Mouse (Mus musculus) myocyte (in vitro differentiated cells): ENCODE data around the gene Tdo2.

ENCODE experiments used
- CEBPB ChIP-seq: IDR thresholded peaks from 2 replicates; pipeline ENCODE4 v1.6.1; 2011; ENCODE audit warnings: mild to moderate bottlenecking, moderate library complexity; ENCODE audit not compliant: poor library complexity, insufficient read depth, severe bottlenecking
- E2F4 ChIP-seq: IDR thresholded peaks from one replicate; pipeline ENCODE4 v1.6.1; 2011; ENCODE audit warnings: mild to moderate bottlenecking, control low read depth, moderate library complexity; ENCODE audit not compliant: insufficient read depth
- MAX ChIP-seq: IDR thresholded peaks from one replicate; pipeline ENCODE4 v1.6.1; 2011; ENCODE audit warnings: low read depth, mild to moderate bottlenecking, control low read depth
- MYOD1 ChIP-seq, 3 experiments: IDR thresholded peaks; one replicate each; pipeline ENCODE4 v1.6.1; 2011; ENCODE audit warnings: control low read depth in 2 of 3, low read depth in 2 of 3, mild to moderate bottlenecking in 2 of 3, moderate library complexity in 1 of 3; ENCODE audit not compliant: insufficient read length in 2 of 3, control insufficient read depth in 1 of 3
- POLR2A ChIP-seq: IDR thresholded peaks from one replicate; pipeline ENCODE4 v1.6.1; 2011; ENCODE audit warnings: low read depth, mild to moderate bottlenecking, control low read depth, moderate library complexity; ENCODE audit not compliant: insufficient read length
- POLR2AphosphoS2 ChIP-seq: IDR thresholded peaks from one replicate; pipeline ENCODE4 v1.6.1; 2011; ENCODE audit warnings: low read depth, control low read depth; ENCODE audit not compliant: insufficient read length
- REST ChIP-seq: IDR thresholded peaks from one replicate; pipeline ENCODE4 v1.6.1; 2011; ENCODE audit warnings: mild to moderate bottlenecking, control low read depth, moderate library complexity; ENCODE audit not compliant: insufficient read depth, insufficient read length
- SRF ChIP-seq: IDR thresholded peaks from one replicate; pipeline ENCODE4 v1.6.1; 2011; ENCODE audit warnings: low read depth; ENCODE audit not compliant: control insufficient read depth, insufficient read length
- USF1 ChIP-seq: IDR thresholded peaks from one replicate; pipeline ENCODE4 v1.6.1; 2011; ENCODE audit warnings: low read depth, mild to moderate bottlenecking, control low read depth, moderate library complexity

- no peak for TF ChIP-seq CEBPB
- no peak for TF ChIP-seq POLR2A
- no peak for TF ChIP-seq USF1
- TF ChIP-seq MYOD1 (IDR thresholded peaks at IDR 0.05; ENCODE audit: control insufficient read depth in 1 of 3, insufficient read length in 2 of 3, low read depth in 2 of 3), result no peak
- TF ChIP-seq POLR2AphosphoS2, result no peak
- TF ChIP-seq MAX, result no peak
- no peak for TF ChIP-seq SRF
- no peak for TF ChIP-seq E2F4
- no peak for TF ChIP-seq REST
Measured at GRCm38 (mm10) chr3:81929073-81929472, 46.9 kb downstream of the Tdo2 start.
